Mouse (Mus musculus): ENCODE data around the gene Gm49630. TPM values are rescaled to one million over a fixed set of nuclear protein-coding genes. Genes with fewer than 3 reads are reported as not detected.
"Not testable (repeated sequence)": the region's sequence is repeated elsewhere in the genome, so short reads cannot be mapped to it uniquely, and the experiment has no call there.

The Gm49630 gene
- not detected in 2 replicates for polyA plus RNA-seq (2015; fragmentation: Nextera tagmentation; extraction: Ambion mirVana)

GRCm38 (mm10) chr17:7371879-7372278 is at the start of gene Gm49630:
Gene Gm49630 (minus strand): TSS chr17:7371979.
- not testable (repeated sequence) for ATAC-seq (ENCODE audit: low read depth); H3K9ac ChIP-seq (ENCODE audit: low read length); H3K4me3 ChIP-seq (ENCODE audit: low read length); H3K27me3 ChIP-seq (ENCODE audit: control insufficient read depth, insufficient read depth, low read depth, low read length); H3K4me2 ChIP-seq (ENCODE audit: low read depth, low read length); H3K9me3 ChIP-seq (ENCODE audit: control insufficient read depth, low read length); H3K36me3 ChIP-seq (ENCODE audit: control insufficient read depth, insufficient read depth, low read length); H3K27ac ChIP-seq (ENCODE audit: low read length); H3K4me1 ChIP-seq (replicated peaks; ENCODE audit: control insufficient read depth, insufficient read depth, low read length)
- 89% methylated on average over 3 of the region's 5 CpGs for WGBS

DNA sequence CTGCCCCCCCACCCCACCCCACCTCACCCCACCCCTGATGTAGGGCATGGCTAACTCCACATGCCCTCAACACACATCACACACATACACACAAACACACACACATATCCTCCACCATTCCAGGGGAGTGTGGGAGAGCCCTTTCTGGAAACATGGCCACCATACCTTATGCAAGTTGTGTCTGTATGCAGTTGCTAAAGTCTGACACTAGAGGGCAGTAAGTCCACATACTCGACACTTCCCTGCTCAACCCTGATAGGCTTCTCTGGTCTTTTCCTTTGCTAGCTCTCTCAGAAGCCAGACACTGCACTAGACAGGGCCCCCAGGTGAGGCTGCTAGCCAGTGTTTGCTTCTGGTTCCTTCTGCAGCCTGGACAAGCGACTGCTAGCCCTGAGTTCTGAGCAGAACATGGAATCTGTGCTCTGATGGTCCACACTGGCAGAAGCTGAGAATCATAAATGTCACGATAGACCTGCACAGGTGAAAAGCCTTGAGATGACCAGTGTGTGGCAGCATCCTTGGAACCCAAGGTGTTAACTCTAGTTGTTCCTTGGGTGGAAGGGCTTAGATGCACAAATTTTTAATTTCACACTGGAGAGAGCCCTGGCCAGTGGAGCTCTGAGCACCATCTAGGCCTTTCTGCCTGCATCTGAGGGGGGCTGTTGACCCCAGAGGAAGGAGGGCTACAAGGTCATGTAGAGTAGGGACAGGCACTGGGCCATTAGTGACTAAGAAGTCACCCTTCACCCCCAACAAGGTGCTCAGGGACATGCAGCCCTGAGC is 48.6 kb upstream of the Gm49630 start:
- peak; percentile 78 for ATAC-seq (ENCODE audit: low read depth)
- H3K36me3 ChIP-seq (ENCODE audit: control insufficient read depth, insufficient read depth, low read length); H3K9me3 ChIP-seq (ENCODE audit: control insufficient read depth, low read length); H3K27ac ChIP-seq (ENCODE audit: low read length); H3K4me2 ChIP-seq (ENCODE audit: low read depth, low read length); H3K4me1 ChIP-seq (replicated peaks; ENCODE audit: control insufficient read depth, insufficient read depth, low read length); H3K9ac ChIP-seq (ENCODE audit: low read length); H3K4me3 ChIP-seq (ENCODE audit: low read length); H3K27me3 ChIP-seq (ENCODE audit: control insufficient read depth, insufficient read depth, low read depth, low read length): not testable (repeated sequence)
- WGBS, result 38% methylated on average over 3 of the region's 3 CpGs

DNA sequence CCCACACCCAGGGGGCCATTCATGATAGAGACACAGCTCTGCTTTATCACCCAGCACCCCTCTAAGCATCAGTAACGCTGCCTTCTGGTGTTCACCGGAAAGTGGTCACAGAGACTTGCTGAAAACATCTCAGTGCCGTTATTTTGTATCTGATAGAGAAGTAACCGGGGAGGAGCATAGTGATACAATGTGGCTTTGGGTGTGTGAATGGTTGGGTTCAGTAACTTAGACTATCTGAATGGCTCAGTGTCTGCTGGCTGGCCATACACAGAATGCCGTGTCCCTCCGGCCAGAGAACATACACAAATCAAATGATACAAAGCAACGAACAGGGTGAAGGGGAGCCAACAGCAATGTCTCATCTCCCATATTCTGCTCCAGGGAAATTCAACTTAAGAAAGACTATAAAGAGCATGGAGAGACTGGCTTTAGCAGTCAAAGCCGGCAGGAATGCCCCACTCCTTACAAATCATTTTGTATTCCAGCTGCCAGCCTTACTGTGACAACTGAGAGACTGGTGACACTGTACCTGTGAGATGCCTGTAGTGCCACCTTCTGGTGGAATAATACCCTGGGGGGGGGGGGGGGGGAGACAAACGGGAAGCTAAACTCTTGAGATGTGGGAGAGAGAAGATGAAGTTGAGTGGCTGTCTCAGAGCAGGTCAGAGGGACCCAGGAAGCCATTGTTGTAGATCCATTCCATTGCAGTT is 43.0 kb upstream of the Gm49630 start:
- not testable (repeated sequence) for H3K4me1 ChIP-seq (replicated peaks; ENCODE audit: control insufficient read depth, insufficient read depth, low read length); ATAC-seq (ENCODE audit: low read depth)

GRCm38 (mm10) chr17:7413336-7413735 is 41.6 kb upstream of the Gm49630 start:
- H3K27me3 ChIP-seq (ENCODE audit: control insufficient read depth, insufficient read depth, low read depth, low read length); H3K9me3 ChIP-seq (ENCODE audit: control insufficient read depth, low read length); H3K4me1 ChIP-seq (replicated peaks; ENCODE audit: control insufficient read depth, insufficient read depth, low read length); ATAC-seq (ENCODE audit: low read depth); H3K4me2 ChIP-seq (ENCODE audit: low read depth, low read length); H3K4me3 ChIP-seq (ENCODE audit: low read length); H3K36me3 ChIP-seq (ENCODE audit: control insufficient read depth, insufficient read depth, low read length); H3K9ac ChIP-seq (ENCODE audit: low read length); H3K27ac ChIP-seq (ENCODE audit: low read length): not testable (repeated sequence)
- WGBS, result 47% methylated on average over 8 of the region's 8 CpGs

More for the DNA sequence above, 43.0 kb upstream of the Gm49630 start:
- not testable (repeated sequence) for H3K4me3 ChIP-seq (ENCODE audit: low read length); H3K27me3 ChIP-seq (ENCODE audit: control insufficient read depth, insufficient read depth, low read depth, low read length); H3K4me2 ChIP-seq (ENCODE audit: low read depth, low read length); H3K27ac ChIP-seq (ENCODE audit: low read length); H3K36me3 ChIP-seq (ENCODE audit: control insufficient read depth, insufficient read depth, low read length); H3K9me3 ChIP-seq (ENCODE audit: control insufficient read depth, low read length); H3K9ac ChIP-seq (ENCODE audit: low read length)
- WGBS, result 80% methylated on average over 6 of the region's 9 CpGs

DNA sequence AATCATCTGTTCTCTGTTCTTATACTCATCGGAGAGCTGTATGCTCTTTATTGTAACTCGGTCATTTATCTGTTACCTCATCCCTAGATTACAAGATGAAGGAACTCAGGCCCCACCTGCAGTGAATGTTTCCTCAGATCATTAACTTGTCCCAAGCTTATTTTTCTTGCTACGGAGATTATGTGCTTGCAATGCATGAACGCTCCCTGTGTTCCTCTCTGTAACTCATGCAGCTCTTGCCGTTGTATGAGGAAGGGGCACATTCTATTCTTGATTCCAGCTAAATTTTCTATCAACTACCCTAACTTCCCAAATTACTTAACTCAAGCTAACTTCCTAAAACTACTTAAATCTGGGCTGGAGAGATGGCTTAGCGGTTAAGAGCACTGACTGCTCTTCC is 28.0 kb upstream of the Gm49630 start:
- not testable (repeated sequence) for H3K9me3 ChIP-seq (ENCODE audit: control insufficient read depth, low read length); H3K4me1 ChIP-seq (replicated peaks; ENCODE audit: control insufficient read depth, insufficient read depth, low read length); H3K27ac ChIP-seq (ENCODE audit: low read length); H3K36me3 ChIP-seq (ENCODE audit: control insufficient read depth, insufficient read depth, low read length); H3K27me3 ChIP-seq (ENCODE audit: control insufficient read depth, insufficient read depth, low read depth, low read length); H3K4me3 ChIP-seq (ENCODE audit: low read length); H3K4me2 ChIP-seq (ENCODE audit: low read depth, low read length); H3K9ac ChIP-seq (ENCODE audit: low read length); ATAC-seq (ENCODE audit: low read depth)
- 76% methylated on average over 6 of the region's 6 CpGs for WGBS

DNA sequence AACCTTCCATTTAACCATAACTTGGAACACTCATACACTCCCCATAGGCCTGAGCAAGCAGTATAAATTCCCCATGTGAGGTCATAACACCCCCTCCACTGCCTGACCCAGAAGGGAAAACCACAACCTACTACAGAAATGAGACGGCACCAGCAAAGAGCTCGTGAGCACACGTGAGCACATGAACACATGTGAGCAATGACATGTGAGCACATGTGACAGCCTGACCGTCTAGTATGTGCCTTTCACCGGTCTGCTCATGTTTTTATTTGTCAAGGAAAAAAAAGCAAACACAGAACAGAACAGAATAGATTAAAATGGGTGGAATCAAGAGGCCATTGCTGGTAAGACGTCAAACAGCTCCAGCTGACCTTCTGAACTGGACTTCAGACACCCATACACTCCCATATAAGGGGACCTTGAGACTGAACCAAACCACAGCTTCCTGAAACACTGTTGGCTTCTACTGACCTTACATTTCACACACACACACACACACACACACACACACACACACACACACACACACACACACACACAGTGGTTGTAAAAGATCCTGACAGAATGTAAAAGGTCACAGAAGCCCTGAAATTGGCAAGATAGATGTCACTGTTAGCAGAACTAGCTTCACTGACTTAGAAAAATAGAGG is 26.5 kb upstream of the Gm49630 start:
- not testable (repeated sequence) for H3K36me3 ChIP-seq (ENCODE audit: control insufficient read depth, insufficient read depth, low read length); H3K27me3 ChIP-seq (ENCODE audit: control insufficient read depth, insufficient read depth, low read depth, low read length); H3K4me3 ChIP-seq (ENCODE audit: low read length); H3K9ac ChIP-seq (ENCODE audit: low read length); H3K27ac ChIP-seq (ENCODE audit: low read length); ATAC-seq (ENCODE audit: low read depth); H3K9me3 ChIP-seq (ENCODE audit: control insufficient read depth, low read length); H3K4me2 ChIP-seq (ENCODE audit: low read depth, low read length); H3K4me1 ChIP-seq (replicated peaks; ENCODE audit: control insufficient read depth, insufficient read depth, low read length)
- WGBS, result 63% methylated on average over 6 of the region's 6 CpGs

- not testable (repeated sequence) for H3K27me3 ChIP-seq (ENCODE audit: control insufficient read depth, insufficient read depth, low read depth, low read length); H3K4me1 ChIP-seq (replicated peaks; ENCODE audit: control insufficient read depth, insufficient read depth, low read length); H3K9me3 ChIP-seq (ENCODE audit: control insufficient read depth, low read length); ATAC-seq (ENCODE audit: low read depth); H3K4me2 ChIP-seq (ENCODE audit: low read depth, low read length); H3K9ac ChIP-seq (ENCODE audit: low read length); H3K27ac ChIP-seq (ENCODE audit: low read length); H3K36me3 ChIP-seq (ENCODE audit: control insufficient read depth, insufficient read depth, low read length); H3K4me3 ChIP-seq (ENCODE audit: low read length)
- 81% methylated on average over 10 of the region's 13 CpGs for WGBS
These were observed 25.3 kb upstream of the Gm49630 start for GRCm38 (mm10) chr17:7397079-7397478.

GRCm38 (mm10) chr17:7396288-7396687 is 24.5 kb upstream of the Gm49630 start:
- no CpG with 5 or more reads among the region's 2 CpGs for WGBS
- not testable (repeated sequence) for ATAC-seq (ENCODE audit: low read depth); H3K4me1 ChIP-seq (replicated peaks; ENCODE audit: control insufficient read depth, insufficient read depth, low read length); H3K27me3 ChIP-seq (ENCODE audit: control insufficient read depth, insufficient read depth, low read depth, low read length); H3K9me3 ChIP-seq (ENCODE audit: control insufficient read depth, low read length); H3K4me2 ChIP-seq (ENCODE audit: low read depth, low read length); H3K36me3 ChIP-seq (ENCODE audit: control insufficient read depth, insufficient read depth, low read length); H3K4me3 ChIP-seq (ENCODE audit: low read length); H3K27ac ChIP-seq (ENCODE audit: low read length); H3K9ac ChIP-seq (ENCODE audit: low read length)

GRCm38 (mm10) chr17:7395671-7396070 is 23.9 kb upstream of the Gm49630 start:
- not testable (repeated sequence) for ATAC-seq (ENCODE audit: low read depth); H3K4me2 ChIP-seq (ENCODE audit: low read depth, low read length); H3K36me3 ChIP-seq (ENCODE audit: control insufficient read depth, insufficient read depth, low read length); H3K9me3 ChIP-seq (ENCODE audit: control insufficient read depth, low read length); H3K4me1 ChIP-seq (replicated peaks; ENCODE audit: control insufficient read depth, insufficient read depth, low read length); H3K27me3 ChIP-seq (ENCODE audit: control insufficient read depth, insufficient read depth, low read depth, low read length); H3K27ac ChIP-seq (ENCODE audit: low read length); H3K9ac ChIP-seq (ENCODE audit: low read length); H3K4me3 ChIP-seq (ENCODE audit: low read length)
- 83% methylated on average over 6 of the region's 8 CpGs for WGBS
